14 mouse cellular contexts compared by ENCODE assay signal in the genomic region with DNA sequence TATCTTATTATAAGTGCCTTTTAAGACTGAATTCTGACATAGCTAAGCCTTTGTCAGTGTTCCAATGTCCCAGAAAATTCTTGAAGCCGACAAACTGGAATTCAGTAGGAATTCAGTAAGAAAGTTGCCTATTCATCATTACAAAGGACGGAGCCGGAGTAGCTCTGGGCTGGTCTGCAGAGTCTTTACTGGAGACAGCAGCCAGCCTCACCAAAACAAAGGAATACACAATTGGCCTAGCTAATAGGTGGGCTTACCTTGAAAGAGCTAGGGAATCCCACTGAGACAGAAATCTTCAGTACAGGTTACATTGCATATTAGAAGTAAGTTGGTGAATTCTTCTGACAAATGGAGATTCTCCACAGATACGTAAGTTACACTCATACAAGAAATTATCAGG.
"Had no signal": no experiment of that assay in that cellular context is flagged by ENCODE, and none has a peak within 500 bp of the region (broad histone marks: within the 10 kb centered on the region; RNA-seq: fewer than 3 reads in every experiment).

No protein-coding gene starts in this region.

- H3K27me3 ChIP-seq: lung, embryonic 15.5 days; megakaryocyte, embryonic 14.5 days; midbrain, embryonic 13.5 days; midbrain, embryonic 15.5 days; neural tube, embryonic 12.5 days had no signal

- H3K9me3 ChIP-seq: lung, embryonic 15.5 days; megakaryocyte, embryonic 14.5 days; midbrain, embryonic 13.5 days; midbrain, embryonic 15.5 days; neural tube, embryonic 12.5 days had no signal

- H3K4me3 ChIP-seq: lung, embryonic 15.5 days; megakaryocyte, embryonic 14.5 days; midbrain, embryonic 13.5 days; midbrain, embryonic 15.5 days; neural tube, embryonic 12.5 days had no signal

- H3K4me1 ChIP-seq: lung, embryonic 15.5 days; midbrain, embryonic 13.5 days; midbrain, embryonic 15.5 days; neural tube, embryonic 12.5 days had no signal

- H3K36me3 ChIP-seq: lung, embryonic 15.5 days; midbrain, embryonic 15.5 days; neural tube, embryonic 12.5 days had no signal

- H3K9ac ChIP-seq: liver, postnatal 0 days; lung, embryonic 15.5 days; midbrain, embryonic 13.5 days; midbrain, embryonic 15.5 days; neural tube, embryonic 12.5 days had no signal

- DNase-seq: liver, postnatal 0 days; lung, adult 2 months; lung, postnatal 14 days; lung, postnatal 36 days; right cerebral cortex, postnatal 14 days; thymus, adult 2 months; thymus, postnatal 25 days; thymus, postnatal 4 days had no signal

- H3K27ac ChIP-seq: lung, embryonic 15.5 days; macrophage; midbrain, embryonic 13.5 days; midbrain, embryonic 15.5 days; neural tube, embryonic 12.5 days had no signal
